Mouse (Mus musculus): Measurements from ENCODE around the gene Serpine1. TPM values are rescaled to one million over a fixed set of nuclear protein-coding genes. Genes with fewer than 3 reads are reported as not detected.
A peak's percentile ranks its signal among the peaks of the same experiment; 100 is the strongest.

The Serpine1 gene
- polyA plus RNA-seq, 1 experiment from 2014 or later = 1.1 TPM

DNA sequence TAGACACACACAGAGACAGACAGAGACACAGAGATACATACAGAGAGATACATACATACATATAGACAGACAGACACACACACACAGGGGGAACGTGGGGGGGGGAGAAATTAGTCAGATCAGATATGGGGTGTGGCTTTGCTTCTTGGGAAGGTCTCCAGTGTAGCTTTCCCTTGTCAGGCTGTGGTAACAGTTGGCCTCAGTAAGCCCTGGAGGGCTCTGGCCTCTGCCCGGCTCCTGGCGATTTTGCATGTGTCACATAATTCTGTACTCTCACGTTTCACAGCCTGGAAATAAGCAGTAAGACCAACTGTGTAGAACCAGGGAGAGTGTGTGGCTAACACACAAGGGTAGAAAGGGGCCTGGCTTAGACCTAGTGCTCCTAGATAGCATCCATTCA, 28.6 kb upstream of the Serpine1 start:
- WGBS = 46% methylated on average over 4 of the region's 4 CpGs
- Histone ChIP-seq H3K9me3 (replicated peaks; ENCODE audit: control insufficient read depth, low read length) (no peaks in the 10 kb centered on the region; the same call in 1 of the 2 replicates), H3K4me2 (ENCODE audit: low read depth, low read length) (no peak overlapping the region), H3K9ac (ENCODE audit: low read length) (no peak overlapping the region), H3K27ac (ENCODE audit: low read length) (no peak overlapping the region), H3K4me1 (ENCODE audit: control insufficient read depth, insufficient read depth, low read length) (peaks cover 11% of the 10 kb centered on the region; the same call in 1 of the 2 replicates), H3K36me3 (ENCODE audit: control insufficient read depth, insufficient read depth) (no peaks in the 10 kb centered on the region), H3K27me3 (ENCODE audit: control insufficient read depth, insufficient read depth, low read length) (no peaks in the 10 kb centered on the region), H3K4me3 (ENCODE audit: low read length) (no peak overlapping the region)
- ATAC-seq (replicated peaks; ENCODE audit: extremely low read depth, insufficient read depth, low FRiP score) = no peak

GRCm38 (mm10) chr5:137098418-137098817, 26.4 kb upstream of the Serpine1 start:
- H3K4me3 ChIP-seq (ENCODE audit: low read length) = no peak overlapping the region
- WGBS = 57% methylated on average over 11 of the region's 11 CpGs

GRCm38 (mm10) chr5:137096037-137096436, 24.0 kb upstream of the Serpine1 start:
- Histone ChIP-seq H3K9me3 (replicated peaks; ENCODE audit: control insufficient read depth, low read length) (no peaks in the 10 kb centered on the region; the same call in 1 of the 2 replicates), H3K4me3 (ENCODE audit: low read length) (no peak overlapping the region), H3K4me1 (ENCODE audit: control insufficient read depth, insufficient read depth, low read length) (peaks cover 2% of the 10 kb centered on the region; the same call in 1 of the 2 replicates), H3K4me2 (ENCODE audit: low read depth, low read length) (no peak overlapping the region), H3K36me3 (ENCODE audit: control insufficient read depth, insufficient read depth) (no peaks in the 10 kb centered on the region), H3K27me3 (ENCODE audit: control insufficient read depth, insufficient read depth, low read length) (no peaks in the 10 kb centered on the region), H3K27ac (ENCODE audit: low read length) (peak overlapping the region; percentile 43; the same call in 1 of the 2 replicates), H3K9ac (ENCODE audit: low read length) (no peak overlapping the region)
- WGBS = 21% methylated on average over 1 of the region's 1 CpGs
- ATAC-seq (replicated peaks; ENCODE audit: extremely low read depth, insufficient read depth, low FRiP score) = 0 out of 2 replicates have a peak, but pooled peaks have one; percentile 31

More at GRCm38 (mm10) chr5:137098418-137098817, 26.4 kb upstream of the Serpine1 start:
- Histone ChIP-seq H3K9me3 (replicated peaks; ENCODE audit: control insufficient read depth, low read length) (no peaks in the 10 kb centered on the region; the same call in 1 of the 2 replicates), H3K4me1 (ENCODE audit: control insufficient read depth, insufficient read depth, low read length) (peaks cover 10% of the 10 kb centered on the region; the same call in 1 of the 2 replicates), H3K4me2 (ENCODE audit: low read depth, low read length) (no peak overlapping the region), H3K27me3 (ENCODE audit: control insufficient read depth, insufficient read depth, low read length) (no peaks in the 10 kb centered on the region), H3K9ac (ENCODE audit: low read length) (no peak overlapping the region), H3K27ac (ENCODE audit: low read length) (no peak overlapping the region), H3K36me3 (ENCODE audit: control insufficient read depth, insufficient read depth) (no peaks in the 10 kb centered on the region)
- ATAC-seq (replicated peaks; ENCODE audit: extremely low read depth, insufficient read depth, low FRiP score) = no peak

GRCm38 (mm10) chr5:137095135-137095534, 23.1 kb upstream of the Serpine1 start:
- no peaks in the 10 kb centered on the region for H3K27me3 ChIP-seq (ENCODE audit: control insufficient read depth, insufficient read depth, low read length)
- peaks cover 2% of the 10 kb centered on the region; the same call in 1 of the 2 replicates for H3K4me1 ChIP-seq (ENCODE audit: control insufficient read depth, insufficient read depth, low read length)
- no peak overlapping the region for H3K27ac ChIP-seq (ENCODE audit: low read length)
- no peaks in the 10 kb centered on the region for H3K36me3 ChIP-seq (ENCODE audit: control insufficient read depth, insufficient read depth)
- no peak overlapping the region for H3K9ac ChIP-seq (ENCODE audit: low read length)
- H3K4me2 ChIP-seq (ENCODE audit: low read depth, low read length) = no peak overlapping the region
- H3K9me3 ChIP-seq (replicated peaks; ENCODE audit: control insufficient read depth, low read length) = no peaks in the 10 kb centered on the region; the same call in 1 of the 2 replicates
- H3K4me3 ChIP-seq (ENCODE audit: low read length) = no peak overlapping the region
- no peak for ATAC-seq (replicated peaks; ENCODE audit: extremely low read depth, insufficient read depth, low FRiP score)
- WGBS = 82% methylated on average over 10 of the region's 10 CpGs

DNA sequence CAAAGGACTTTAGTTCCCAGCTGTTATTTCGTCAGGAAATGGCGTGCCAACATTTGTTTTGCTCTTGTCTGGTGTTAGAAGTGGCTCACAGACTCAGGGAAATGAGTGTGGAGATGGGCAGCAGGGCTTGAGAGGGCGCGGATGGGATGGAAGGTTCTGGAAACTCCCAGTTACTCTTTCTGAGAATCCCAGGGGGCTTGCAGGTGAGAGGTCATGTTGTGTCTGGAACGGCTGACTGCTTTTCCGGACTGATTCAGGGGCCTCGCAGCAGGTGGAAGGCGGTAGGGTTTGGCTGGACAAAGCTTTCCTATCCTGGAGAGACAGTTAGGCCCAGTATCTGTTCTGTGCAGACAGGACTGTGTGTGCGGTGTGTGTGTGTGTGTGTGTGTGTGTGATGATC, 21.7 kb upstream of the Serpine1 start:
- H3K27ac ChIP-seq (ENCODE audit: low read length) = no peak overlapping the region

DNA sequence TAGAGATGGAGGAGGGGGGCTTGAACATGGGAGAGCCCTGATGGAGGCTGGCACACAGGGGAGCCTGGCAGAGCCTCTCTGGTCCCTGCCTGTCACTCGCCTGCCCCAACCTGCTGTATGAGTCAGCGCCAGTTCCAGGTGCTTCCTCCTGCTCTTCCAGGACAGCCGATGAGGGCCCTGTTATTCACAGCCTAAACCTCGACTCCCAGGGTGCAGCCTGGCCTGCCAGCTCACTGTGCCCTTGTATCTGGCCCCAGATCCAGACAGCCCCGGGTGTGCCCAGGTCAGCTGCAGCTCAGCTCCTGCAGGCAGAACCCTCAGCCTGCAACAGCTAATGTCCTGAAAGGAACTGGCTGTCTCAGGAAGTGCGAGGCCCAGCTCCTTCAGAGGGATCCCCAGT, 19.5 kb upstream of the Serpine1 start:
- no peaks in the 10 kb centered on the region for H3K27me3 ChIP-seq (ENCODE audit: control insufficient read depth, insufficient read depth, low read length)
- H3K4me2 ChIP-seq (ENCODE audit: low read depth, low read length) = no peak overlapping the region
- 0 out of 2 replicates have a peak overlapping the region, but pooled peaks have one; percentile 22 for H3K9ac ChIP-seq (ENCODE audit: low read length)
- H3K9me3 ChIP-seq (replicated peaks; ENCODE audit: control insufficient read depth, low read length) = no peaks in the 10 kb centered on the region; the same call in 1 of the 2 replicates
- WGBS = 53% methylated on average over 6 of the region's 6 CpGs
- H3K36me3 ChIP-seq (ENCODE audit: control insufficient read depth, insufficient read depth) = no peaks in the 10 kb centered on the region
- H3K27ac ChIP-seq (ENCODE audit: low read length) = no peak overlapping the region
- ATAC-seq (replicated peaks; ENCODE audit: extremely low read depth, insufficient read depth, low FRiP score) = no peak
- no peak overlapping the region for H3K4me3 ChIP-seq (ENCODE audit: low read length)
- H3K4me1 ChIP-seq (ENCODE audit: control insufficient read depth, insufficient read depth, low read length) = peaks cover 2% of the 10 kb centered on the region; the same call in 1 of the 2 replicates

More for the DNA sequence above, 21.7 kb upstream of the Serpine1 start:
- no peak for ATAC-seq (replicated peaks; ENCODE audit: extremely low read depth, insufficient read depth, low FRiP score)
- Histone ChIP-seq H3K4me2 (ENCODE audit: low read depth, low read length) (no peak overlapping the region), H3K9ac (ENCODE audit: low read length) (no peak overlapping the region), H3K27me3 (ENCODE audit: control insufficient read depth, insufficient read depth, low read length) (no peaks in the 10 kb centered on the region), H3K9me3 (replicated peaks; ENCODE audit: control insufficient read depth, low read length) (no peaks in the 10 kb centered on the region; the same call in 1 of the 2 replicates), H3K36me3 (ENCODE audit: control insufficient read depth, insufficient read depth) (no peaks in the 10 kb centered on the region), H3K4me1 (ENCODE audit: control insufficient read depth, insufficient read depth, low read length) (peaks cover 2% of the 10 kb centered on the region; the same call in 1 of the 2 replicates), H3K4me3 (ENCODE audit: low read length) (no peak overlapping the region)
- WGBS = 63% methylated on average over 9 of the region's 9 CpGs

GRCm38 (mm10) chr5:137090870-137091269, 18.8 kb upstream of the Serpine1 start:
- Histone ChIP-seq H3K4me1 (ENCODE audit: control insufficient read depth, insufficient read depth, low read length) (peaks cover 1% of the 10 kb centered on the region; the same call in 1 of the 2 replicates), H3K9ac (ENCODE audit: low read length) (no peak overlapping the region), H3K27me3 (ENCODE audit: control insufficient read depth, insufficient read depth, low read length) (no peaks in the 10 kb centered on the region), H3K36me3 (ENCODE audit: control insufficient read depth, insufficient read depth) (no peaks in the 10 kb centered on the region), H3K4me3 (ENCODE audit: low read length) (no peak overlapping the region), H3K4me2 (ENCODE audit: low read depth, low read length) (no peak overlapping the region), H3K27ac (ENCODE audit: low read length) (no peak overlapping the region), H3K9me3 (replicated peaks; ENCODE audit: control insufficient read depth, low read length) (no peaks in the 10 kb centered on the region)
- no peak for ATAC-seq (replicated peaks; ENCODE audit: extremely low read depth, insufficient read depth, low FRiP score)
- 58% methylated on average over 10 of the region's 10 CpGs for WGBS

- Histone ChIP-seq H3K36me3 (ENCODE audit: control insufficient read depth, insufficient read depth) (no peaks in the 10 kb centered on the region), H3K4me2 (ENCODE audit: low read depth, low read length) (no peak overlapping the region), H3K4me3 (ENCODE audit: low read length) (no peak overlapping the region), H3K4me1 (ENCODE audit: control insufficient read depth, insufficient read depth, low read length) (no peaks in the 10 kb centered on the region), H3K9ac (ENCODE audit: low read length) (no peak overlapping the region), H3K9me3 (replicated peaks; ENCODE audit: control insufficient read depth, low read length) (no peaks in the 10 kb centered on the region), H3K27me3 (ENCODE audit: control insufficient read depth, insufficient read depth, low read length) (no peaks in the 10 kb centered on the region), H3K27ac (ENCODE audit: low read length) (no peak overlapping the region)
- ATAC-seq (replicated peaks; ENCODE audit: extremely low read depth, insufficient read depth, low FRiP score) = peak; percentile 45; the same call in 1 of the 2 replicates
- WGBS = 67% methylated on average over 8 of the region's 8 CpGs
Observed at GRCm38 (mm10) chr5:137087410-137087809, 15.3 kb upstream of the Serpine1 start.

DNA sequence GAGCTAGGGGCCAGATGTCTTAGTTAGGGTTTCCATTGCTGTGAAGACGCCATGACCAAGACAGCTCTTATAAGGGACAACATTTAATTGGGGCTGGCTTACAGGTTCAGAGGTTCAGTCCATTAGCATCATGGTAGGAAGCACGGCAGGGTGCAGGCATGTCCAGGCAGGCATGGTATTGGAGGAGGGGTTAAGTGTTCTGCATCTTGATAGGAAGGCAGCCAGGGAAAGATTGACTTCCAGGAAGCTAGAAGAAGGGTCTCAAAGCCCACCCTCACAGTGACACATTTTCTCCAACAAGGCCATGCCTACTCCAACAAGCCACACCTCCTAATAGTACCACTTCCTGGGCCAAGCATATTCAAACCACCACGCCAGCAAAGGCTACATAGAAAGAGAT, 13.7 kb upstream of the Serpine1 start:
- ATAC-seq (replicated peaks; ENCODE audit: extremely low read depth, insufficient read depth, low FRiP score) = no peak

More for the DNA sequence above, 13.7 kb upstream of the Serpine1 start:
- Histone ChIP-seq H3K27me3 (ENCODE audit: control insufficient read depth, insufficient read depth, low read length) (no peaks in the 10 kb centered on the region), H3K4me2 (ENCODE audit: low read depth, low read length) (no peak overlapping the region), H3K9me3 (replicated peaks; ENCODE audit: control insufficient read depth, low read length) (no peaks in the 10 kb centered on the region), H3K4me3 (ENCODE audit: low read length) (no peak overlapping the region), H3K4me1 (ENCODE audit: control insufficient read depth, insufficient read depth, low read length) (no peaks in the 10 kb centered on the region), H3K9ac (ENCODE audit: low read length) (no peak overlapping the region), H3K27ac (ENCODE audit: low read length) (no peak overlapping the region), H3K36me3 (ENCODE audit: control insufficient read depth, insufficient read depth) (no peaks in the 10 kb centered on the region)
- WGBS = 81% methylated on average over 3 of the region's 3 CpGs

Data from heart, embryonic 16.5 days (tissue).